Mouse (Mus musculus) limb, embryonic 13.5 days (tissue): ENCODE data around the gene Svop. TPM values are rescaled to one million over a fixed set of nuclear protein-coding genes. Genes with fewer than 3 reads are reported as not detected.

Source experiments
- ATAC-seq: fragments of 200-750 bp; cut with Nextera tagmentation; 2 replicates; pipeline ENCODE4 v1.8.0; 2017; ENCODE audit warnings: low read depth, moderate number of reproducible peaks, moderate TSS enrichment; ENCODE audit not compliant: low FRiP score
- H3K27ac ChIP-seq: fragments of 300-500 bp; sonication (generic); 2 replicates; pipeline ENCODE4 v1.5.1; 2015; ENCODE audit warnings: inconsistent platforms, mild to moderate bottlenecking, moderate library complexity
- H3K27me3 ChIP-seq: fragments of 300-500 bp; sonication (generic); 2 replicates; pipeline ENCODE4 v1.6.1; 2015; ENCODE audit warnings: mild to moderate bottlenecking, inconsistent platforms
- H3K36me3 ChIP-seq: fragments of 300-500 bp; sonication (generic); 2 replicates; pipeline ENCODE4 v1.6.1; 2015; ENCODE audit warnings: inconsistent platforms, mild to moderate bottlenecking, moderate library complexity
- H3K4me1 ChIP-seq: fragments of 300-500 bp; sonication (generic); 2 replicates; pipeline ENCODE4 v1.6.1; 2015; ENCODE audit warnings: inconsistent platforms
- H3K4me2 ChIP-seq: fragments of 300-500 bp; sonication (generic); replicated peaks from 2 replicates; pipeline ENCODE4 v1.6.1; 2015; ENCODE audit warnings: inconsistent platforms, mild to moderate bottlenecking, moderate library complexity
- H3K4me3 ChIP-seq: fragments of 300-500 bp; sonication (generic); 2 replicates; pipeline ENCODE4 v1.5.1; 2015; ENCODE audit warnings: moderate library complexity, mild to moderate bottlenecking, inconsistent platforms
- H3K9ac ChIP-seq: fragments of 300-500 bp; sonication (generic); 2 replicates; pipeline ENCODE4 v1.6.1; 2015; ENCODE audit warnings: mild to moderate bottlenecking, inconsistent platforms
- H3K9me3 ChIP-seq: fragments of 300-500 bp; sonication (generic); 2 replicates; pipeline ENCODE4 v1.6.1; 2016; ENCODE audit warnings: inconsistent platforms
- WGBS: fragments of 180-500 bp; shearing (Covaris S2); methylation state at CpG from one replicate; pipeline ENCODE4 v1.1.7; 2015; 5-methylcytosine and 5-hydroxymethylcytosine counted together
- polyA plus RNA-seq: library from polyadenylated mRNA; unstranded; fragments of >200 nt; fragmentation: Nextera tagmentation; extraction: Ambion mirVana; gene quantifications from 2 replicates; pipeline ENCODE4 v1.2.1, GENCODE M21; 2015

Gene Svop
- polyA plus RNA-seq, 1 experiment from 2014 or later, result 0.05 TPM

DNA sequence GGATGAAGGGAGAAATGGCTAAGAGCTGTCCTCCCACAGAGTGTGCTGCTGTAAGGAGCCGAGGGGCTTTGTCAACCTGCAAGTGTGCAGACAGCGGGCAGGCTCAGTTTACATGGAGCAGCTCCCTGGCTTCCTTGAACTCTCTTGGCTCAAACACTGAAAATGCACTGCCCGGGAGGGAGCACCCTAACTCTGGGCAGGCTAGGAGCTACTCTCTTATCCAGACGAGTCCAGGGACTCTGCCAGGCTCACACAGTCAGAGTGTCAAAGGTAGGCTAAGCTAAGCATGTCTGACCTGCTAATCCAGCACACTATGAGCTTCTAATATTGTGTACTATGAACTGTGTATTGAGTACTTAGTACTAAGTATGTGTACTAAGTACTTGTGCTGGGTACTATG lies 84.4 kb downstream of the Svop start:
- Histone ChIP-seq H3K27me3 (no peaks in the 10 kb centered on the region), H3K9ac (no peak overlapping the region), H3K27ac (no peak overlapping the region), H3K9me3 (no peaks in the 10 kb centered on the region), H3K36me3 (no peaks in the 10 kb centered on the region), H3K4me1 (no peaks in the 10 kb centered on the region), H3K4me2 (no peak overlapping the region), H3K4me3 (no peak overlapping the region)
- 65% methylated on average over 4 of the region's 4 CpGs for WGBS
- ATAC-seq, result no peak

- WGBS, result 15% methylated on average over 5 of the region's 5 CpGs
- no peaks in the 10 kb centered on the region for H3K9me3 ChIP-seq
- H3K4me3 ChIP-seq, result no peak overlapping the region
- H3K27ac ChIP-seq, result no peak overlapping the region
- H3K36me3 ChIP-seq, result no peaks in the 10 kb centered on the region
- no peak overlapping the region for H3K4me2 ChIP-seq
- H3K27me3 ChIP-seq, result no peaks in the 10 kb centered on the region
- no peaks in the 10 kb centered on the region for H3K4me1 ChIP-seq
- H3K9ac ChIP-seq, result no peak overlapping the region
- no peak for ATAC-seq
These were observed 86.3 kb downstream of the Svop start for GRCm38 (mm10) chr5:114005100-114005499.

DNA sequence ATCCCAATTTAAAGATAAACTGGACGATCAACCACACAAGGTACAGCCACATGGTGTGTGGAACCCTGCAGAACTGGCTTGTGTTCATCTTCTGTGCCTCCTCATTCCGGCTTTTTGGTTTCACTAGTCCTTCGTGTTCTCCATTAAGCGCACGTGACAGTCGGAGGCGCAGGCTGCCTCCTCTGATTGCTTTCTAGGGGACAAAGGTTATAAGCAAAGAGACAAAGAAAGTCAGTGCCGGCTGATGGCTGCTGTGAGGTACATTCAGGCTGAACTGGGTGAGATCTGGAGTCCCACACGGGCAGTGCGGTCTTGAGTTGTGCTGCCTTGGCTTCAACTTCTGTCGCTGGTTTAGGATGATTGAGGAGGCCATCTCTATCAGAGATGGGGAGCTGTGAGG lies 86.8 kb downstream of the Svop start:
- no peaks in the 10 kb centered on the region for H3K27me3 ChIP-seq
- no peak for ATAC-seq
- H3K4me2 ChIP-seq, result no peak overlapping the region
- H3K36me3 ChIP-seq, result no peaks in the 10 kb centered on the region
- H3K9me3 ChIP-seq, result no peaks in the 10 kb centered on the region
- no peaks in the 10 kb centered on the region for H3K4me1 ChIP-seq
- no peak overlapping the region for H3K27ac ChIP-seq
- H3K4me3 ChIP-seq, result no peak overlapping the region
- H3K9ac ChIP-seq, result no peak overlapping the region
- 81% methylated on average over 11 of the region's 11 CpGs for WGBS

- Histone ChIP-seq H3K27ac (no peak within 1 kb of the TSS), H3K9ac (no peak within 1 kb of the TSS), H3K27me3 (no peaks in the 10 kb centered on the region), H3K9me3 (no peaks in the 10 kb centered on the region), H3K4me1 (no peaks in the 10 kb centered on the region), H3K4me3 (no peak within 1 kb of the TSS), H3K4me2 (no peak within 1 kb of the TSS), H3K36me3 (no peaks in the 10 kb centered on the region)
- 70% methylated on average over 4 of the region's 5 CpGs for WGBS
- no peak for ATAC-seq
These were observed 87.8 kb downstream of the Svop start, which contains the start of gene Dao for GRCm38 (mm10) chr5:114003542-114003941. Dao (plus strand) TSS chr5:114003703.

DNA sequence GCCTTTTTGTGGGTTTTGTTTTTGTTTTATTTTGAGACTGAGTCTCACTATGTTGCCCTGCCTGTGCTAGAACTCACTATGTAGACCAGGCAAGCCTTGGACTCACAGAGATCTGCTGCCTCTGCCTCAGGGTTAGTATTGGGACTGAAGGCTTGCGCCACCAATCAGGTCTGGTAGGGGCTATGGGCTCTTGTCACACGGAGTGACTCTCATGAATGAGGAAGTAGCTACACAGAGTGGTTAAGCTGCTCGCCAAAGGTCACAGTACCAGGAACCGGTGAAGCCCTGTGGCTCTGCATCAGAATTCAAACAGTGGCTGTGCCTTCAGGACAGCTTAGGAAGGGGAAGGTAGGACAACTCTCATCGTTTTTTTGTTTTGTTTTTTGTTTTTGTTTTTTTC lies 92.0 kb downstream of the Svop start:
- no peaks in the 10 kb centered on the region for H3K36me3 ChIP-seq
- H3K4me1 ChIP-seq, result peaks cover 15% of the 10 kb centered on the region
- H3K4me3 ChIP-seq, result no peak overlapping the region
- H3K27ac ChIP-seq, result no peak overlapping the region
- 63% methylated on average over 5 of the region's 5 CpGs for WGBS
- no peaks in the 10 kb centered on the region for H3K9me3 ChIP-seq
- no peak overlapping the region for H3K9ac ChIP-seq
- no peak overlapping the region for H3K4me2 ChIP-seq
- no peaks in the 10 kb centered on the region for H3K27me3 ChIP-seq
- no peak for ATAC-seq

- H3K27me3 ChIP-seq, result no peaks in the 10 kb centered on the region
- no peak for ATAC-seq
- no peak overlapping the region for H3K4me2 ChIP-seq
- no peak overlapping the region for H3K27ac ChIP-seq
- H3K36me3 ChIP-seq, result no peaks in the 10 kb centered on the region
- WGBS, result 41% methylated on average over 2 of the region's 2 CpGs
- H3K4me3 ChIP-seq, result no peak overlapping the region
- H3K9ac ChIP-seq, result 0 out of 2 replicates have a peak overlapping the region, but pooled peaks have one; percentile 31
- H3K9me3 ChIP-seq, result no peaks in the 10 kb centered on the region
- H3K4me1 ChIP-seq, result peaks cover 32% of the 10 kb centered on the region
These were observed 94.9 kb downstream of the Svop start for GRCm38 (mm10) chr5:113996458-113996857.

DNA sequence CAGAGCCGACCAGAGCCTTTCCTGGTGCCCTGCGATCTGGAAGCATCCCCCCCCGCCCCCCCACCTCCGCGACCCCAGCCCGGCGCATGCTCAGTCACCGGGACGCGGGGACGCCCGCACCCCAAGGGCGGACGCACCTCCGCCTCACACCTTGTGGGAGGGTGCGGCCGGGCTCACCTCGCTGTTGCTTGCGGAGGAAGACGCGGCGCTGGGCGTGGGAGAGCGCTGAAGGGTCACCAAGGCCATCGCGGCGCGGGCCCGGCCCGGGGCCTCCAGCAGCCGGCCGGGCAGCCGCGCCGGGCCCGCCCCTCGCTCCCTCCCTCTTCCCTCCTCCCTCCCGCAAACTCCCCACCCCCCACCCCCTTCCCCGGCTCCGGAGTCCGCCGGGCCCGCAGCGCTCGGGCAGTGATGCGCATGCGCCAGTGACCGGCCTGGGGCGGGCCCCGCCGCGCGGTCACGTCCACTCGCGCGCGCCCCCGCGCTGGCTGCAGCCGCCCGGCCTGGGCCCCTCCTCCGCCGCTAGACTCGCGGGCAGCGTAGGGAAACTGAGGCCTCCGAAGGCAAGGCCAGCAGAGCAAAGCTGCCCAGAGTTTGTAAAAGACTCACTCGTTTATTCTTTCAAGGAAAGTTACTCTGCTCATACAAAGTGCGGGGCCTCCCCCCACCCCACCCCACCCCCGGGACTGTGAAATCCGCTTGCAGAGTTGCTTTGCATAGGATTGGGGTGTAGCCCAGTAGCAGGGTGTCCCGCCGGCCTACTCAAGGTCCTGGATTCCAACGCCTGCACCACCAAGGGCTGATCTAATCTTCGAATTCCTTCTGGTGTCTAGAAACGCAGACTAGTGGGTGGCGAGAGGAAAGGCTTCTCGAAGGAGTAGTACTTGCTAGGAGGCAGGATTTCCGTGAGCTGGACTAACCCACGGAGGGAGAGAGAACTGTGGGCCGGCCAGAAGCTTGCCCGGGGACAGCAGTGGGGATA lies 97.6 kb downstream of the Svop start, which contains the start of gene Ssh1:
Gene Ssh1 (minus strand): TSS at position 408 of the 979 bp plus-strand sequence.
- peak within 1 kb of the TSS; percentile 94 for H3K9ac ChIP-seq
- H3K4me2 ChIP-seq, result peak within 1 kb of the TSS; percentile 85
- H3K36me3 ChIP-seq, result peaks cover 9% of the 10 kb centered on the region
- peak within 1 kb of the TSS; percentile 91 for H3K4me3 ChIP-seq
- H3K9me3 ChIP-seq, result no peaks in the 10 kb centered on the region
- under 1% methylated on average over 57 of the region's 83 CpGs for WGBS
- H3K27ac ChIP-seq, result peak within 1 kb of the TSS; percentile 94
- no peaks in the 10 kb centered on the region for H3K27me3 ChIP-seq
- peaks cover 43% of the 10 kb centered on the region for H3K4me1 ChIP-seq
- ATAC-seq, result peak; percentile 86

DNA sequence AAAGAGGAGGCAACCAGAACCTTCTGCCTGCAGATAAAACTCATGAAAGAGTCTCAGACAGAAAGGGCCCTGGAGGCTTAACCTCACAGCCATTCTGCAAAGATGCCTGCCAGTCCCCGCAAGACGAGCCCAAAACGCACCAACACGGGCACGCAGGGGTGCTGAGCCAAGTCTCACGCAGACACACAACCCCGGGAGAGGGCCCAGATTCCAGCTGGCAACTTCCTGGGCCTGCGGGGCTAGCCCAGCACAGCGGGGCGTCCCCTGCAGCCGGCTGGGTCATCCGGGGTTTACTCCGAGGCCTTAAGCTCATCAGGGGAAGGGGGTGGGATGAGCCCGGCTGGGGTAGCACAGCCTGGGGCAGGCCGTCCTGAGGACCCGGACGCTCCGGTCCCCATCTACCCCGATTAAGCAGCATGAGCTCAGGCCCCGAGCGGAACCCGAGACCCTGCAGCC lies 98.3 kb downstream of the Svop start:
- Histone ChIP-seq H3K9me3 (no peaks in the 10 kb centered on the region), H3K4me2 (peak overlapping the region; percentile 85), H3K27ac (peak overlapping the region; percentile 94), H3K9ac (peak overlapping the region; percentile 94), H3K4me1 (peaks cover 43% of the 10 kb centered on the region), H3K27me3 (no peaks in the 10 kb centered on the region), H3K4me3 (peak overlapping the region; percentile 91), H3K36me3 (peaks cover 12% of the 10 kb centered on the region)
- WGBS, result under 1% methylated on average over 22 of the region's 22 CpGs
- no peak; the same call in 1 of the 2 replicates for ATAC-seq

DNA sequence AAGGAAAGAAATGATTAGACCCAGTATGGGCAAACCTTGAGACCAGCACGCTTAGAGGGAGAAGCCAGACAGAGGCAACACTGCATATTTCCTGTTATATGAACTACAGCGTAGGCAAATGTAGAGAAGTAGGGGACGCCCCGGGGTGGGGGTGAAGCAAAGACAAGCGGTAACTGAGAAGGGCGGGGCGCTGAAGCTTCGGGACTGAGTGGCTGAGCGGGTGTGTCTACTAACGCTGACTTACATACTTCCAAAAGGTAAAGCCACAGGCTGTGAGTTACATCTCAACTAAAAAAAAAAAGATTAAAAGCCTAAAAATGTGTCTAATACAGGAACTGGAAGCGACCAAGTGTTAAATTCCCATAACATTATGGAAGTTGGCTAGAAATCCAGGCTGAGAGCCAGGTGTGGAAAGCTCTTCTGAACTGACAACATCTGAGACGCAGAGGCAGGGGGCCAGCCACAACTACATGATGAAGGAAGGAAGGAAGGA lies 99.0 kb downstream of the Svop start:
- WGBS, result 20% methylated on average over 12 of the region's 12 CpGs
- Histone ChIP-seq H3K36me3 (peaks cover 15% of the 10 kb centered on the region), H3K9me3 (no peaks in the 10 kb centered on the region), H3K4me1 (peaks cover 43% of the 10 kb centered on the region), H3K27ac (peak overlapping the region; percentile 94), H3K27me3 (no peaks in the 10 kb centered on the region), H3K4me2 (peak overlapping the region; percentile 85), H3K9ac (peak overlapping the region; percentile 94), H3K4me3 (peak overlapping the region; percentile 91)
- no peak for ATAC-seq

DNA sequence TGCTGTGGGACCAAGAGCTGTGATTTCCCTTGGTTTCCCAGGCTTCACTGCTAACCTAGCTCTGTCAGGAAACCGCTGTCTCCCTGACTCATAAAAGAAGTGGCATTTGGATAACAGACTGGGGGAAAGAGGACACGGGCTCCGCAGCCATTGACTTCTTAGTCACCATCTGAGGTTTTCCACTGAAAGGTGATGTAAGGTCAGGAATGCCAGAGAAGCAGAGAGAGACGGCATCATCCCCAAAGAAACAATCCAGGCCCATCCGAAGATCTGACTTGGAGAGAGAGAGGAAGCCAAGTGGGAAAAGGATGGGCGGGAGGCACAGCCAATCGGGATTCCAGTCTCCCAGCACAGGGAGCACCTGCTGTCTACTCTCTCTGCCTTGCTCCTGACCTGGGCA lies 100.2 kb downstream of the Svop start:
- Histone ChIP-seq H3K4me3 (no peak overlapping the region), H3K27me3 (no peaks in the 10 kb centered on the region), H3K36me3 (peaks cover 15% of the 10 kb centered on the region), H3K9me3 (no peaks in the 10 kb centered on the region), H3K4me2 (peak overlapping the region; percentile 85; the same call in 1 of the 2 replicates), H3K27ac (no peak overlapping the region), H3K4me1 (peaks cover 44% of the 10 kb centered on the region), H3K9ac (no peak overlapping the region)
- ATAC-seq, result no peak
- WGBS, result 72% methylated on average over 7 of the region's 7 CpGs

- ATAC-seq, result no peak
- Histone ChIP-seq H3K27ac (no peak overlapping the region), H3K4me3 (no peak overlapping the region), H3K27me3 (no peaks in the 10 kb centered on the region), H3K9ac (no peak overlapping the region), H3K36me3 (peaks cover 20% of the 10 kb centered on the region), H3K9me3 (no peaks in the 10 kb centered on the region), H3K4me1 (peaks cover 46% of the 10 kb centered on the region), H3K4me2 (no peak overlapping the region)
- 84% methylated on average over 5 of the region's 5 CpGs for WGBS
These were observed 100.8 kb downstream of the Svop start for GRCm38 (mm10) chr5:113990593-113990992.

DNA sequence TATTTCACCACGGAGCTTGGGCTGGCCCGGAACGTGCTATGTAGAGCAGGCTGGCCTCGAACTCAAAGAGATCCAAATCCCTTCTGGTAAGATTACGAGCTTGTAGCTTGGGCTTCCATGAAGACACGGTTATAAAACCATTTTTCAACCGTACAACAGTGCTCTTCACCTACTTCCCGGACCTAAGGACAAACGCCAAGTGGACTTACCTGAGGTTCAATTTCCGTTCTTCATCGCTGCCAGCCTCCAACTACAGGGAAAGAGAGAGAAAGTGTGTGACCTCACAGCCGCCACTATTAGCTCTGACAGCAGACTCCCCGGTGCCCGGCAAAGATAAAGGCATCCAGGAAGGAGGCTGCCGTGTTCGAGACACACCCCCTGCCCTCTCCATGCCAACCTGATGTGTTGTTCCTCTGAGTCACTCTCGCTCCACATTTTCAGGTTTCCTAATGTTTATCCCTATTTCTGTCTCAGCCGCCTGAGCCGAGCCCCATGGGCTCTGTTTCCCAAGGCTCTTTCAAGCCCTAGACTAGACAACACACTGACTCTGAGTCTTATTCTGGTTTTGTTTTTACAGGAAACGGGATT lies 101.8 kb downstream of the Svop start:
- no peaks in the 10 kb centered on the region for H3K27me3 ChIP-seq
- no peak overlapping the region for H3K9ac ChIP-seq
- H3K4me1 ChIP-seq, result peaks cover 44% of the 10 kb centered on the region
- H3K4me3 ChIP-seq, result no peak overlapping the region
- H3K36me3 ChIP-seq, result peaks cover 24% of the 10 kb centered on the region
- H3K4me2 ChIP-seq, result no peak overlapping the region
- no peak overlapping the region for H3K27ac ChIP-seq
- H3K9me3 ChIP-seq, result no peaks in the 10 kb centered on the region
- no peak for ATAC-seq
- WGBS, result 88% methylated on average over 20 of the region's 20 CpGs
